Mouse (Mus musculus) lung, postnatal 0 days (tissue): ENCODE measurements around the gene Pik3c2b. TPM values are rescaled to one million over a fixed set of nuclear protein-coding genes. Genes with fewer than 3 reads are reported as not detected.

ENCODE experiments used
- ATAC-seq: fragments of 200-750 bp; cut with Nextera tagmentation; 2 replicates; pipeline ENCODE4 v1.8.0; 2017; ENCODE audit warnings: moderate library complexity
- DNase-seq: peaks from one replicate; pipeline ENCODE4 v3.0.0-alpha.2; 2016; ENCODE audit warnings: low spot score
- H3K27ac ChIP-seq: fragments of 300-500 bp; sonication (generic); 2 replicates; pipeline ENCODE4 v1.5.1; 2014; ENCODE audit warnings: antibody characterized with exemption, mild to moderate bottlenecking, low read length, mixed read lengths
- H3K27me3 ChIP-seq: fragments of 300-500 bp; sonication (generic); replicated peaks from 2 replicates; pipeline ENCODE4 v1.6.1; 2014; ENCODE audit warnings: low read length, mixed read lengths; ENCODE audit not compliant: insufficient read depth
- H3K36me3 ChIP-seq: fragments of 300-500 bp; sonication (generic); 2 replicates; pipeline ENCODE4 v1.6.1; 2014; ENCODE audit warnings: low read length, mixed read lengths; ENCODE audit not compliant: insufficient read depth
- H3K4me1 ChIP-seq: fragments of 300-500 bp; sonication (generic); 2 replicates; pipeline ENCODE4 v1.6.1; 2014; ENCODE audit warnings: antibody characterized with exemption, low read depth, low read length, mixed read lengths; ENCODE audit not compliant: insufficient read depth
- H3K4me2 ChIP-seq: fragments of 300-500 bp; sonication (generic); replicated peaks from 2 replicates; pipeline ENCODE4 v1.6.1; 2014; ENCODE audit warnings: low read depth, mild to moderate bottlenecking, low read length, moderate library complexity, mixed read lengths
- H3K4me3 ChIP-seq: fragments of 300-500 bp; sonication (generic); 2 replicates; pipeline ENCODE4 v1.5.1; 2014; ENCODE audit warnings: low read depth, low read length
- H3K9ac ChIP-seq: fragments of 300-500 bp; sonication (generic); replicated peaks from 2 replicates; pipeline ENCODE4 v1.6.1; 2014; ENCODE audit warnings: low read depth, mild to moderate bottlenecking
- H3K9me3 ChIP-seq: fragments of 300-500 bp; sonication (generic); 2 replicates; pipeline ENCODE4 v1.6.1; 2016; ENCODE audit warnings: low read length, mixed read lengths
- CTCF ChIP-seq: IDR thresholded peaks from 2 replicates; pipeline ENCODE4 v1.5.1; 2016; ENCODE audit warnings: antibody characterized with exemption, mild to moderate bottlenecking
- EP300 ChIP-seq: IDR thresholded peaks from 2 replicates; pipeline ENCODE4 v1.6.1; 2016; ENCODE audit warnings: antibody characterized with exemption, mild to moderate bottlenecking, control low read depth
- WGBS: fragments of 180-500 bp; shearing (Covaris S2); extraction: QIAGEN DNeasy Blood & Tissue Kit; methylation state at CpG from one replicate; pipeline ENCODE4 v1.1.7; 2014; 5-methylcytosine and 5-hydroxymethylcytosine counted together
- polyA plus RNA-seq: library from polyadenylated mRNA; unstranded; fragments of >200 nt; fragmentation: Nextera tagmentation; extraction: Ambion mirVana; gene quantifications from 2 replicates; pipeline ENCODE4 v1.2.1, GENCODE M21; 2015

Gene Pik3c2b
- polyA plus RNA-seq, 1 experiment from 2014 or later: 4.6 TPM

GRCm38 (mm10) chr1:133079509-133079908 lies 34.0 kb downstream of the Pik3c2b start:
- Histone ChIP-seq H3K9ac (no peak overlapping the region), H3K27me3 (no peaks in the 10 kb centered on the region; the same call in 1 of the 2 replicates), H3K4me1 (peaks cover 19% of the 10 kb centered on the region; the same call in 1 of the 2 replicates), H3K36me3 (no peaks in the 10 kb centered on the region), H3K4me2 (no peak overlapping the region), H3K9me3 (no peaks in the 10 kb centered on the region), H3K4me3 (no peak overlapping the region), H3K27ac (no peak overlapping the region)
- no peak for DNase-seq
- 90% methylated on average over 7 of the region's 7 CpGs for WGBS
- ATAC-seq: no peak
- TF ChIP-seq EP300 (no peak), CTCF (no peak)

GRCm38 (mm10) chr1:133080079-133080561 lies 34.7 kb downstream of the Pik3c2b start:
- peaks cover 20% of the 10 kb centered on the region; the same call in 1 of the 2 replicates for H3K4me1 ChIP-seq
- no peak for DNase-seq
- ATAC-seq: no peak
- H3K4me3 ChIP-seq: no peak overlapping the region
- no peak overlapping the region for H3K27ac ChIP-seq
- H3K4me2 ChIP-seq: no peak overlapping the region
- H3K36me3 ChIP-seq: no peaks in the 10 kb centered on the region
- H3K9me3 ChIP-seq: no peaks in the 10 kb centered on the region
- 65% methylated on average over 9 of the region's 9 CpGs for WGBS
- H3K27me3 ChIP-seq: no peaks in the 10 kb centered on the region; the same call in 1 of the 2 replicates
- H3K9ac ChIP-seq: no peak overlapping the region
- no peak for TF ChIP-seq CTCF
- TF ChIP-seq EP300: no peak

- H3K27me3 ChIP-seq: no peaks in the 10 kb centered on the region; the same call in 1 of the 2 replicates
- no peak overlapping the region for H3K9ac ChIP-seq
- TF ChIP-seq CTCF (no peak), EP300 (no peak)
- H3K9me3 ChIP-seq: no peaks in the 10 kb centered on the region
- H3K4me2 ChIP-seq: no peak overlapping the region
- DNase-seq: no peak
- WGBS: 76% methylated on average over 6 of the region's 6 CpGs
- no peaks in the 10 kb centered on the region for H3K36me3 ChIP-seq
- no peak for ATAC-seq
- no peak overlapping the region for H3K27ac ChIP-seq
- peaks cover 20% of the 10 kb centered on the region; the same call in 1 of the 2 replicates for H3K4me1 ChIP-seq
- H3K4me3 ChIP-seq: no peak overlapping the region
These were observed 35.2 kb downstream of the Pik3c2b start for GRCm38 (mm10) chr1:133080717-133081116.

- Histone ChIP-seq H3K36me3 (no peaks in the 10 kb centered on the region), H3K9me3 (no peaks in the 10 kb centered on the region), H3K9ac (no peak overlapping the region), H3K27ac (0 out of 2 replicates have a peak overlapping the region, but pooled peaks have one; percentile 38), H3K4me1 (peaks cover 9% of the 10 kb centered on the region; the same call in 1 of the 2 replicates), H3K27me3 (no peaks in the 10 kb centered on the region; the same call in 1 of the 2 replicates), H3K4me3 (no peak overlapping the region), H3K4me2 (no peak overlapping the region)
- no peak for DNase-seq
- no peak for ATAC-seq
- TF ChIP-seq CTCF (no peak), EP300 (no peak)
- WGBS: 74% methylated on average over 5 of the region's 5 CpGs
These were observed 37.6 kb downstream of the Pik3c2b start for GRCm38 (mm10) chr1:133083003-133083546.

- 43% methylated on average over 11 of the region's 11 CpGs for WGBS
- H3K36me3 ChIP-seq: no peaks in the 10 kb centered on the region
These were observed 38.6 kb downstream of the Pik3c2b start for GRCm38 (mm10) chr1:133083942-133084625.

GRCm38 (mm10) chr1:133084708-133085416 lies 39.4 kb downstream of the Pik3c2b start:
- Histone ChIP-seq H3K9ac (no peak overlapping the region), H3K4me2 (no peak overlapping the region), H3K9me3 (no peaks in the 10 kb centered on the region), H3K36me3 (no peaks in the 10 kb centered on the region), H3K4me3 (no peak overlapping the region), H3K27me3 (no peaks in the 10 kb centered on the region; the same call in 1 of the 2 replicates), H3K4me1 (peaks cover 9% of the 10 kb centered on the region; the same call in 1 of the 2 replicates), H3K27ac (peak overlapping the region; percentile 38; the same call in 1 of the 2 replicates)
- DNase-seq (no peak), ATAC-seq (no peak)
- 67% methylated on average over 14 of the region's 14 CpGs for WGBS
- no peak for TF ChIP-seq EP300

More at GRCm38 (mm10) chr1:133083942-133084625, 38.6 kb downstream of the Pik3c2b start:
- Histone ChIP-seq H3K4me2 (no peak overlapping the region), H3K9me3 (no peaks in the 10 kb centered on the region), H3K27ac (peak overlapping the region; percentile 38), H3K4me3 (no peak overlapping the region), H3K4me1 (peaks cover 9% of the 10 kb centered on the region; the same call in 1 of the 2 replicates), H3K27me3 (no peaks in the 10 kb centered on the region; the same call in 1 of the 2 replicates), H3K9ac (no peak overlapping the region)
- peak; percentile 82 for DNase-seq
- TF ChIP-seq EP300 (no peak), CTCF (no peak)
- peak; percentile 78 for ATAC-seq
